ENCODE assay signal across 1 mouse cellular context in genomic region chr9:45954294-45955106, GRCm38 (mm10).
A peak's percentile ranks its signal among the peaks of the same experiment; 100 is the strongest.
TF ChIP-seq lines count a peak whose summit lies in the region.

No protein-coding gene starts in this region.

TF ChIP-seq in CH12.LX, 34 proteins besides CTCF, POLR2A, EP300 and RAD21:
- TF ChIP-seq ZC3H11A (IDR thresholded peaks at IDR 0.05; ENCODE audit: low read depth, low read length) = no peak
- peak; percentile 16; the same call in 1 of the 2 replicates for TF ChIP-seq NELFE (IDR thresholded peaks at IDR 0.05; ENCODE audit: low read depth, low read length)
- TF ChIP-seq SIN3A (IDR thresholded peaks at IDR 0.05; ENCODE audit: low read length) = peak; percentile 54; the same call in 1 of the 2 replicates
- no peak for TF ChIP-seq IRF4 (IDR thresholded peaks at IDR 0.05; ENCODE audit: low read depth, low read length)
- TF ChIP-seq CHD2 (IDR thresholded peaks at IDR 0.05; ENCODE audit: low read length) = peak; percentile 71; the same call in 1 of the 2 replicates
- no peak for TF ChIP-seq SMC3 (IDR thresholded peaks at IDR 0.05; ENCODE audit: low read depth, low read length)
- TF ChIP-seq MEF2A (IDR thresholded peaks at IDR 0.05; ENCODE audit: borderline replicate concordance, low read depth, low read length) = no peak
- TF ChIP-seq E2F4 (IDR thresholded peaks at IDR 0.05; ENCODE audit: insufficient replicate concordance, low read depth, low read length) = no peak
- TF ChIP-seq MAX (IDR thresholded peaks at IDR 0.05; ENCODE audit: low read length) = peak; percentile 23; the same call in 1 of the 2 replicates
- no peak for TF ChIP-seq JUN (IDR thresholded peaks at IDR 0.05; ENCODE audit: insufficient read depth, low read depth, low read length)
- TF ChIP-seq USF2 (conservative IDR thresholded peaks at IDR 0.05; ENCODE audit: low read depth, low read length) = no peak
- TF ChIP-seq MXI1 (IDR thresholded peaks at IDR 0.05; ENCODE audit: low read depth, low read length) = 0 out of 2 replicates have a peak, but pooled peaks have one; percentile 33
- no peak for TF ChIP-seq PAX5 (IDR thresholded peaks at IDR 0.05; ENCODE audit: low read length)
